Mouse (Mus musculus) olfactory bulb, adult 2 months (tissue): ENCODE results near the gene Hsp90b1. TPM values are rescaled to one million over a fixed set of nuclear protein-coding genes. Genes with fewer than 3 reads are reported as not detected.

ENCODE experiments used
- H3K27ac ChIP-seq: fragments of 200-500 bp; 2 replicates; pipeline ENCODE4 v1.5.1; 2012; ENCODE audit warnings: low read depth, low read length; ENCODE audit not compliant: insufficient read depth
- H3K4me1 ChIP-seq: fragments of 200-500 bp; 2 replicates; pipeline ENCODE4 v1.6.1; 2012; ENCODE audit warnings: low read length; ENCODE audit not compliant: control insufficient read depth, insufficient read depth
- H3K4me3 ChIP-seq: fragments of 200-500 bp; 2 replicates; pipeline ENCODE4 v1.5.1; 2012; ENCODE audit warnings: mild to moderate bottlenecking, low read depth, low read length, moderate library complexity; ENCODE audit not compliant: insufficient read depth
- CTCF ChIP-seq: fragments of 200-500 bp; IDR thresholded peaks from 2 replicates; pipeline ENCODE4 v1.5.1; 2012; ENCODE audit warnings: low read depth, mild to moderate bottlenecking, low read length, moderate library complexity; ENCODE audit not compliant: insufficient read depth
- POLR2A ChIP-seq: fragments of 200-500 bp; IDR thresholded peaks from 2 replicates; pipeline ENCODE4 v1.6.1; 2012; ENCODE audit warnings: mild to moderate bottlenecking, low read depth, low read length, moderate library complexity; ENCODE audit not compliant: insufficient read depth
- WGBS: fragments of 180-500 bp; shearing (Covaris S2); methylation state at CpG from one replicate; pipeline ENCODE4 v1.1.7; 2018; 5-methylcytosine and 5-hydroxymethylcytosine counted together
- polyA plus RNA-seq: library from polyadenylated mRNA; stranded (reverse); fragments of >200 nt; gene quantifications from 2 replicates; pipeline ENCODE4 v1.2.4, GENCODE M21; 2012; ENCODE audit warnings: low replicate concordance; ENCODE audit not compliant: missing spikeins, insufficient read depth, insufficient read length

Hsp90b1 gene
- polyA plus RNA-seq, result 189 TPM in 1 of 2 replicates, not detected in the other

DNA sequence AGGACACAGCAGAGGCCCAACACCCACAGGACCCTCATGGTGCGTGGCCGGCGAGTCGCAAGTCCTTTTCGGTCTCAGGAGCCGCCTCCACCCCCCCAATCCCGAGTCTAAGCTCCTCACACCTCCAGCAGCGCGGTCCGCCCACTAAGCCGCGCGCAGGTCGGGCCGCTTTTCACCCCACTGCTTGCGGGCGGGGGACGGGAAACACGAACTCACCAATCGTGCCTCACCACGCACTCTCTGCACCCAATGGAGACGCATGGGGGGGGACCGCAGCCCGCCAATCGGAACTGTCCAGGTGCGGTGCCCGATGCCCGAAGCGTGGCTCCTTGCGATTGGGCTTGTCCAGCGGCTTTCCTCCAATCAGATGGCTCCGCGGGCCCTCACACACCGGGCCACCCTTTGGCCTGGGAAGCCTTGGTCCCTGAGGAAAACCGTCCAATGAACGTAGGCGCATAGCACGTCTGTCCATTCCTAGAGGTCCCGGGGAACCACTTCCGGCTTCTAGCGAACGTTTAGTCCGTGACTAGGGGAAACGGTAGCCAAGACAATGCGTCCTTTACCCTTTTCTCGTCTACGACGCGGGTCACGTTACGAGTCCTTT, at the start of gene Hsp90b1, which contains the start of gene Ttc41:
Gene Hsp90b1, minus strand, starts transcription at position 192 of the 604 bp plus-strand sequence.
Gene Ttc41, plus strand, starts transcription at position 494 of the 604 bp plus-strand sequence.
- Histone ChIP-seq H3K4me1 (peaks cover 4% of the 10 kb centered on the region; the same call in 1 of the 2 replicates), H3K27ac (peak within 1 kb of the TSS; percentile 95), H3K4me3 (peak within 1 kb of the TSS; percentile 81)
- 1% methylated on average over 51 of the region's 51 CpGs for WGBS
- TF ChIP-seq POLR2A (peak; percentile 96), CTCF (no peak)

DNA sequence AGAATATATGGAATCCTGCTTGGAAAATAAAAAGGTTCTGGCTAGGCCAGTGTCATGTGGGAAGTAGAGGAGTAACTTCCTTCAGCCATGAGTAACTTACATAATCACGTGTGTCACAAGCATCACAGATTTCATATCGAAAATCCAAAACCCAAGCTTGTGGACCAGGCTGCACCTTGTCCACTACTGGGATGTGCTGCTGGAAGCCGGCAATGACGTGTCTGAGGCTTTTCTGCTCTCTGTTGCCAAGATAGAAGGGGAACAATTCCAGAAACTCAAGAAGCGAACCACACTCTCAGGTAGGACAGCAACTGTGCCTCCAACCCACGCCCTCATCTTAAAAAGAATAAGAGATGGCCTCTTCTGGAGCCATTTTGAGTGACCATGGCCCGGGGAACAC, 39.0 kb upstream of the Hsp90b1 start:
- 96% methylated on average over 7 of the region's 7 CpGs for WGBS
- Histone ChIP-seq H3K4me3 (no peak overlapping the region), H3K27ac (no peak overlapping the region), H3K4me1 (no peaks in the 10 kb centered on the region)
- TF ChIP-seq POLR2A (no peak), CTCF (no peak)

DNA sequence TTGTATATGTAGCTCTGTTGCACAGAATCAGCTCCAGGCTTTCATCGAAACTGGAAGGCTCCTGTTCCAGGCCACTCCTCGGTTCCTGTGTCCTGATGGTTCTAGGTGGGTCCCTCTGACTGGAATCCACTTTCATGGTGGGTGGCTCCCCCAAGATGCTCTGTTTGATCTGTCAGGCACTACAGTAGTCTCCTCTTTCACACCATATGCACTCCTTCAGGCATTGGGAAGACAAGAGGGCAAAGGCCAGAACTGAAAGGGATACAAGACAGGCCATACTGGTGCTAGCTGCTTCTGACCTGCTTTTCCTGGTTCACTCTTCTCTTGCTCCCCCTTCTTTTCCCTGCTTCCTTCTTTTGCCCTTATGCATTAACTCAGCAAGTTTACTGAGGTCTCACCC, 37.6 kb upstream of the Hsp90b1 start:
- H3K4me1 ChIP-seq, result no peaks in the 10 kb centered on the region
- no peak overlapping the region for H3K4me3 ChIP-seq
- no peak overlapping the region for H3K27ac ChIP-seq
- WGBS, result 94% methylated on average over 2 of the region's 2 CpGs
- TF ChIP-seq CTCF (no peak), POLR2A (no peak)

DNA sequence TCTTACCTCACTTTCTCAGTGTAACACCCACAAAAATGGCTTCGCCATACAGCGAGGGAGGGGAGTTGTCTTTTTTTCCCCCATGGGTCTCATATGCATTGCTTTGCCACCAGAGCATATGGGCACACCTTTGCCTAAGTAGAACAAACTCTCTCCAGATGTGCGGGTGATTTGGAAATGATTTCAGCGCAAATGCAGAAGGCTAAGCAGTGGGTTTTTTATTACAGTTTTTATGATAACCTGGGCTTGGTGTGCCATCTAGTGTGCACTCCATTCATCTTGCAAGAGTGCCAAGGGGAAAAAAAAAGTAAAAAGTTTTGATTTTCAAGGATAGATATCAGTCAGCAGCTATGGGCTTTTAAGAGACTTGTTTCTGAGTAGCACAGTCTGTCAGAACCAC, 29.7 kb upstream of the Hsp90b1 start:
- Histone ChIP-seq H3K4me3 (no peak overlapping the region), H3K27ac (no peak overlapping the region), H3K4me1 (0 out of 2 replicates have a peak, but pooled peaks cover 3% of the 10 kb centered on the region)
- 80% methylated on average over 4 of the region's 4 CpGs for WGBS
- TF ChIP-seq CTCF, result no peak
- TF ChIP-seq POLR2A, result no peak

DNA sequence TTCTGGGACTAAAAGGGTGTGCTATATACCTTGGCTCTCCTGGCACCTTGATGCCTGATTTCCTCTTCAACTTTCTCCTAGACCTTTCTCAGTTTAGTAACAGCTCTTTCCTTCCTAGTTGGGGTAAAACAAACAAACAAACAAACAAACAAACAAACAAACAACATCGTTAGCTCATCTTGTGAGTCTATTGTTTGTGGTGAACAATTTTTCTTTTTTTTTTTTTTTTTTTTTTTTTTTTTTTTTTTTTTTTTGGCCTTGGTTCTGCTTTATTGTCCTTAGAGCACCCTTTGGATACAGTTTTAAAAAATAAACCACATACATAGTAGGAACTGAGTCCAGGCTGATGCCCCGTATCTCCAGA, 26.2 kb upstream of the Hsp90b1 start:
- TF ChIP-seq POLR2A, result no peak
- no peak for TF ChIP-seq CTCF
- 60% methylated on average over 2 of the region's 2 CpGs for WGBS
- H3K4me3 ChIP-seq, result no peak overlapping the region

DNA sequence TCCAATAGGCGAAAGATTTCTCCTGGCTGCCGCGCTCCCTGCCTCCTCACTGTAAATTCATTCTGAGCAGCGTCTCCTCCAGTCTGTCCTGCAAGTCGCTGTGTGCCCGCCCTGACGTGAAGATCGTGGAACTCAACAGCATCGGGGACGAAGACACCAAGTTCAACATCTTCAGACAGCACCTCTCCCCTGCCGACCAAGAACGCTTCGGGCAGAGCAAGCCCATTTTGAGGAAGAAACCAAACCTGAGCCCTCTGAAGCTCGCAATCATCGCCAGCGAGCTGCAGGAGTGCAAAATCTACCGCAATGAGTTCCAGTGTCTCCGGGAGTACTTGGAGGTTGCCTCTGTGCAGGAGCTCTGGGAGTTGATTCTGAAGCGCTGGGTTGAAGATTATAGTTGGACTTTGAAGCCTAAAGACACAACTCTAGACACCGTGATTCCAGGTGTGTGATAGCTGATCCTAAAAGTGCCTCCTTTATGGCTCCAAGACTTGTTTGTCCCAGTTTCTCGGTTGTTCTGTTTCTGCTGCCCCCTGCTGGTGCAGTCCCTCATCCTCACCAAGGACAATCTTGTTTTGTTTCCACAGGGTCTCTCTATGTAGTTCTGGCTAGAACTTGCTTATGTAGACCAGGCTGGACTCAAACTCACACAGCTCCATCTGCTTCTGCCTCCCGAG, 25.7 kb upstream of the Hsp90b1 start:
- H3K27ac ChIP-seq, result no peak overlapping the region
- peaks cover 8% of the 10 kb centered on the region for H3K4me1 ChIP-seq
- H3K4me3 ChIP-seq, result peak overlapping the region; percentile 60
- TF ChIP-seq CTCF, result 0 out of 2 replicates have a peak, but pooled peaks have one; percentile 21
- TF ChIP-seq POLR2A, result no peak
- 7% methylated on average over 22 of the region's 22 CpGs for WGBS

More for the DNA sequence above, 26.2 kb upstream of the Hsp90b1 start:
- Histone ChIP-seq H3K4me1 (peaks cover 8% of the 10 kb centered on the region), H3K27ac (no peak overlapping the region)

DNA sequence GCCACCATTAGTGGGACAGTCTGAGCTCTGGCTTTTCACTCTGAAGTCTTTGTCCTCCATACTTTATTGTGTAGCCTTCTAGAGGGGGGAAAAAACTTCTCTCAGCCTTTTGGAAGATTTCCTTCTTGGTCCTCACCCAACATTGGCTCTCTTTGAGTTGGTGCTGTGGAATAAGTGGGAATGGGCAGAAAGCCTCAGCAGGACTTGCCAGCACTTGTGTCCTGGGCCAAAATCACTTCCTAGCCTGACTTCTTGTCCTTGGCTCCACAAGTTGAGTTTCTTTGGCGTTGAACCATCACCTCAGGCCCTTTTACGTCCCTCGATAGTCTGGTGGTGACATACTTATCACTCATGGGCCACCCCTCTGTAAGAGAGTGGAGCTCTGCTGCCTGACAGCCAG, 22.9 kb upstream of the Hsp90b1 start:
- H3K4me1 ChIP-seq, result peaks cover 8% of the 10 kb centered on the region
- no peak overlapping the region for H3K4me3 ChIP-seq
- H3K27ac ChIP-seq, result peak overlapping the region; percentile 36; the same call in 1 of the 2 replicates
- no peak for TF ChIP-seq POLR2A
- TF ChIP-seq CTCF, result no peak
- 59% methylated on average over 3 of the region's 3 CpGs for WGBS

DNA sequence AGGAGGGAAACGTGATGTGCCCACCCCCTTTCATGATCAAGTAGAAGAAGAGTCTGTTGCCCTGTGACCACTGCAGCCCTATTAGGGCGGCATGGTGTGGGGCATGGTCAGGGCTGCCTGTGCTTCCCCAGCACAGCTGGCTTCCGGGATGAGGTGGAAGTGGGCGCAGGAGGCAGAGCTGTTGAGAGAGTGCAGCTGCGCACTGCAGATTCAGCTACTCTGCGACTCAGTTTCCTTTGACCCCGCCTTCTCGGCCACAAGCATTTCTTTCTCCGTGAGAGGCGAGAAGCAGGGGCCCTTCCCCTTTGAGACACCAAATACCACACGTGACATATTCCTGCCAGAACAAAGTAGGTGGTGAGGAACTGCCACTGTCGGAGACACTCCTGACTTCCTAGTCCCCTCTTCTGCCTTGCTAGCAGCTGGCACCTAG, 22.3 kb upstream of the Hsp90b1 start:
- Histone ChIP-seq H3K27ac (peak overlapping the region; percentile 36), H3K4me1 (peaks cover 8% of the 10 kb centered on the region), H3K4me3 (peak overlapping the region; percentile 36)
- 0% methylated on average over 12 of the region's 12 CpGs for WGBS
- TF ChIP-seq CTCF (no peak), POLR2A (peak; percentile 34; the same call in 1 of the 2 replicates)

DNA sequence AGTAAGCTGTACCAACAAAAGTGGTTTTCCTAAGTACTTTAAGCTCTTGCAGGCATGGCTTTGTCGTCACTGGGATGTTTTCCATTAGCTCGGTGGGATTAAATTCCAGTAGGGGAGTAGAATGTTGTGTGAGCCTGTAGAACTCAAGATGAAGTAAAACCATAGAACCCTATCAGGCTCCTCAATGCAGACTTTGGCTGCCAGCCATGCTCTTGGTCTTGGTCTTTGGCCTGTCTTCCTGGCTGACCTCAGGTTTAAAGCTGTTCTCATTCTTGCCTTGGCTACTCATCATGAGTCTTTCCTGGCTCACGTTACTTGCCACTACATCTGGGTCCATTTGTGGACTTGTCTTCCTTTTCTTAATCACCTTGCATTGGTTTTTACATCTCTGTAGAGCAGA, 6.8 kb upstream of the Hsp90b1 start:
- TF ChIP-seq CTCF (no peak), POLR2A (no peak)
- H3K4me3 ChIP-seq, result no peak overlapping the region
- H3K27ac ChIP-seq, result no peak overlapping the region
- no peaks in the 10 kb centered on the region for H3K4me1 ChIP-seq
- 74% methylated on average over 3 of the region's 3 CpGs for WGBS
